Mouse (Mus musculus): ENCODE measurements at regions not wholly inside any gene's neighbourhood (a gene's known extent, or its start where the extent isn't known, plus 50 kb on each side); places are given as distances from the start of the nearest gene placed in this dataset.

GRCm38 (mm10) chr11:48605223-48605824 lies 194.8 kb upstream of the Rack1 start:
- Histone ChIP-seq H3K27me3 (ENCODE audit: control insufficient read depth, insufficient read depth, low read length) (no peaks in the 10 kb centered on the region), H3K4me1 (replicated peaks; ENCODE audit: control insufficient read depth, insufficient read depth, low read length) (no peaks in the 10 kb centered on the region), H3K4me3 (ENCODE audit: low read depth, low read length) (no peak overlapping the region), H3K9me3 (ENCODE audit: control insufficient read depth, low read length) (no peaks in the 10 kb centered on the region), H3K9ac (ENCODE audit: low read depth, low read length) (no peak overlapping the region), H3K27ac (ENCODE audit: low read depth, low read length) (no peak overlapping the region), H3K4me2 (replicated peaks; ENCODE audit: low read depth, low read length) (no peak overlapping the region), H3K36me3 (ENCODE audit: control insufficient read depth, insufficient read depth, low read length) (no peaks in the 10 kb centered on the region)
- ATAC-seq (ENCODE audit: low FRiP score) (no peak), DNase-seq (ENCODE audit: low spot score) (no peak)
- WGBS = 63% methylated on average over 5 of the region's 5 CpGs

- no peak overlapping the region for H3K9ac ChIP-seq (ENCODE audit: low read depth, low read length)
- DNase-seq (ENCODE audit: low spot score) (no peak), ATAC-seq (ENCODE audit: low FRiP score) (no peak)
- no peaks in the 10 kb centered on the region for H3K4me1 ChIP-seq (replicated peaks; ENCODE audit: control insufficient read depth, insufficient read depth, low read length)
- H3K9me3 ChIP-seq (ENCODE audit: control insufficient read depth, low read length) = no peaks in the 10 kb centered on the region
- H3K36me3 ChIP-seq (ENCODE audit: control insufficient read depth, insufficient read depth, low read length) = no peaks in the 10 kb centered on the region
- no peak overlapping the region for H3K4me2 ChIP-seq (replicated peaks; ENCODE audit: low read depth, low read length)
- no peak overlapping the region for H3K4me3 ChIP-seq (ENCODE audit: low read depth, low read length)
- no peak overlapping the region for H3K27ac ChIP-seq (ENCODE audit: low read depth, low read length)
- 88% methylated on average over 1 of the region's 1 CpGs for WGBS
- H3K27me3 ChIP-seq (ENCODE audit: control insufficient read depth, insufficient read depth, low read length) = no peaks in the 10 kb centered on the region
Measured at GRCm38 (mm10) chr11:48601096-48601495, 199.0 kb upstream of the Rack1 start.

- DNase-seq (ENCODE audit: low spot score) (no peak), ATAC-seq (ENCODE audit: low FRiP score) (no peak)
- Histone ChIP-seq H3K9ac (ENCODE audit: low read depth, low read length) (no peak overlapping the region), H3K9me3 (ENCODE audit: control insufficient read depth, low read length) (no peaks in the 10 kb centered on the region), H3K27me3 (ENCODE audit: control insufficient read depth, insufficient read depth, low read length) (no peaks in the 10 kb centered on the region), H3K27ac (ENCODE audit: low read depth, low read length) (no peak overlapping the region), H3K4me1 (replicated peaks; ENCODE audit: control insufficient read depth, insufficient read depth, low read length) (no peaks in the 10 kb centered on the region), H3K4me2 (replicated peaks; ENCODE audit: low read depth, low read length) (no peak overlapping the region), H3K4me3 (ENCODE audit: low read depth, low read length) (no peak overlapping the region), H3K36me3 (ENCODE audit: control insufficient read depth, insufficient read depth, low read length) (no peaks in the 10 kb centered on the region)
- 77% methylated on average over 5 of the region's 5 CpGs for WGBS
Measured at GRCm38 (mm10) chr11:48599573-48600127, 200.5 kb upstream of the Rack1 start.

- DNase-seq (ENCODE audit: low spot score) = no peak
- Histone ChIP-seq H3K4me3 (ENCODE audit: low read depth, low read length) (no peak overlapping the region), H3K36me3 (ENCODE audit: control insufficient read depth, insufficient read depth, low read length) (no peaks in the 10 kb centered on the region), H3K4me2 (replicated peaks; ENCODE audit: low read depth, low read length) (no peak overlapping the region), H3K9ac (ENCODE audit: low read depth, low read length) (no peak overlapping the region), H3K27ac (ENCODE audit: low read depth, low read length) (no peak overlapping the region), H3K9me3 (ENCODE audit: control insufficient read depth, low read length) (no peaks in the 10 kb centered on the region), H3K27me3 (ENCODE audit: control insufficient read depth, insufficient read depth, low read length) (no peaks in the 10 kb centered on the region), H3K4me1 (replicated peaks; ENCODE audit: control insufficient read depth, insufficient read depth, low read length) (no peaks in the 10 kb centered on the region)
- ATAC-seq (ENCODE audit: low FRiP score) = no peak
Measured at GRCm38 (mm10) chr11:48599033-48599432, 201.1 kb upstream of the Rack1 start.

- Histone ChIP-seq H3K4me3 (ENCODE audit: low read depth, low read length) (no peak overlapping the region), H3K36me3 (ENCODE audit: control insufficient read depth, insufficient read depth, low read length) (no peaks in the 10 kb centered on the region), H3K4me1 (replicated peaks; ENCODE audit: control insufficient read depth, insufficient read depth, low read length) (no peaks in the 10 kb centered on the region), H3K4me2 (replicated peaks; ENCODE audit: low read depth, low read length) (no peak overlapping the region), H3K9ac (ENCODE audit: low read depth, low read length) (no peak overlapping the region), H3K27me3 (ENCODE audit: control insufficient read depth, insufficient read depth, low read length) (no peaks in the 10 kb centered on the region), H3K9me3 (ENCODE audit: control insufficient read depth, low read length) (no peaks in the 10 kb centered on the region), H3K27ac (ENCODE audit: low read depth, low read length) (no peak overlapping the region)
- WGBS = 42% methylated on average over 5 of the region's 5 CpGs
- DNase-seq (ENCODE audit: low spot score) = no peak
- ATAC-seq (ENCODE audit: low FRiP score) = no peak
Measured at GRCm38 (mm10) chr11:48594429-48594828, 205.7 kb upstream of the Rack1 start.

GRCm38 (mm10) chr11:48588833-48589649 lies 211.1 kb upstream of the Rack1 start:
- 40% methylated on average over 9 of the region's 9 CpGs for WGBS
- peak; percentile 89 for ATAC-seq (ENCODE audit: low FRiP score)
- Histone ChIP-seq H3K4me1 (replicated peaks; ENCODE audit: control insufficient read depth, insufficient read depth, low read length) (no peaks in the 10 kb centered on the region), H3K4me2 (replicated peaks; ENCODE audit: low read depth, low read length) (no peak overlapping the region), H3K9ac (ENCODE audit: low read depth, low read length) (no peak overlapping the region), H3K36me3 (ENCODE audit: control insufficient read depth, insufficient read depth, low read length) (no peaks in the 10 kb centered on the region), H3K9me3 (ENCODE audit: control insufficient read depth, low read length) (no peaks in the 10 kb centered on the region), H3K4me3 (ENCODE audit: low read depth, low read length) (no peak overlapping the region), H3K27ac (ENCODE audit: low read depth, low read length) (no peak overlapping the region), H3K27me3 (ENCODE audit: control insufficient read depth, insufficient read depth, low read length) (no peaks in the 10 kb centered on the region)
- peak; percentile 77 for DNase-seq (ENCODE audit: low spot score)

GRCm38 (mm10) chr11:48568769-48569168 lies 231.4 kb upstream of the Rack1 start:
- Histone ChIP-seq H3K9ac (ENCODE audit: low read depth, low read length) (no peak overlapping the region), H3K9me3 (ENCODE audit: control insufficient read depth, low read length) (no peaks in the 10 kb centered on the region), H3K27ac (ENCODE audit: low read depth, low read length) (no peak overlapping the region), H3K4me1 (replicated peaks; ENCODE audit: control insufficient read depth, insufficient read depth, low read length) (no peaks in the 10 kb centered on the region), H3K4me3 (ENCODE audit: low read depth, low read length) (no peak overlapping the region), H3K27me3 (ENCODE audit: control insufficient read depth, insufficient read depth, low read length) (no peaks in the 10 kb centered on the region), H3K36me3 (ENCODE audit: control insufficient read depth, insufficient read depth, low read length) (no peaks in the 10 kb centered on the region), H3K4me2 (replicated peaks; ENCODE audit: low read depth, low read length) (no peak overlapping the region)
- ATAC-seq (ENCODE audit: low FRiP score) = no peak
- WGBS = 95% methylated on average over 3 of the region's 3 CpGs
- DNase-seq (ENCODE audit: low spot score) = no peak

GRCm38 (mm10) chr11:48567583-48568562 lies 232.3 kb upstream of the Rack1 start:
- ATAC-seq (ENCODE audit: low FRiP score) = no peak
- no peak overlapping the region for H3K4me3 ChIP-seq (ENCODE audit: low read depth, low read length)
- H3K9ac ChIP-seq (ENCODE audit: low read depth, low read length) = no peak overlapping the region
- H3K4me1 ChIP-seq (replicated peaks; ENCODE audit: control insufficient read depth, insufficient read depth, low read length) = no peaks in the 10 kb centered on the region
- no peaks in the 10 kb centered on the region for H3K27me3 ChIP-seq (ENCODE audit: control insufficient read depth, insufficient read depth, low read length)
- H3K27ac ChIP-seq (ENCODE audit: low read depth, low read length) = no peak overlapping the region
- no peaks in the 10 kb centered on the region for H3K9me3 ChIP-seq (ENCODE audit: control insufficient read depth, low read length)
- DNase-seq (ENCODE audit: low spot score) = no peak
- WGBS = 71% methylated on average over 6 of the region's 6 CpGs
- H3K4me2 ChIP-seq (replicated peaks; ENCODE audit: low read depth, low read length) = no peak overlapping the region
- no peaks in the 10 kb centered on the region for H3K36me3 ChIP-seq (ENCODE audit: control insufficient read depth, insufficient read depth, low read length)

Data from hindbrain, embryonic 11.5 days (tissue).